Mouse (Mus musculus): ENCODE measurements around the gene 4930470P17Rik.
A peak's percentile ranks its signal among the peaks of the same experiment; 100 is the strongest.
"Not testable (repeated sequence)": the region's sequence is repeated elsewhere in the genome, so short reads cannot be mapped to it uniquely, and the experiment has no call there.

Gene 4930470P17Rik

GRCm38 (mm10) chr2:170601917-170602316, at the start of gene 4930470P17Rik:
Gene 4930470P17Rik, minus strand, starts transcription at chr2:170602017.
- no peak for DNase-seq (ENCODE audit: low spot score)

DNA sequence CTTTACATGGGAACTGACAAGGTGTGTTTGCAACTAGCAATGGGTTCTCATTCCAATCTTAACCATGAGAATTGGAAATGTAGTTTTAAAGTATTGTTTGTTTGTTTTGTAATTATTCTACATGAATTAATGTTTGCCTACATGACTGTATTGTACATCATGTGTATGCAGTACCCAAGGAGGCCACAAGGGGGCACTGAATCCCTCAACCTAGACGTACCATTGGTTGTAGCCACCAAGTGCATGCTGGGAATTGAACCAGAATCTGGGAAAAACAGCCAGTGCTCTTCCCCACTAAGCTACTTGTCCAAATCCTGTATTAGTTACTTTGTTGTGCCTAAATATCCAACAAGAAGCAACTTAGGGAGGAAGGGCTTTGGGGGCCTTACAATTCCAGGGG, 49.7 kb upstream of the 4930470P17Rik start:
- no peak for DNase-seq (ENCODE audit: low spot score)

DNA sequence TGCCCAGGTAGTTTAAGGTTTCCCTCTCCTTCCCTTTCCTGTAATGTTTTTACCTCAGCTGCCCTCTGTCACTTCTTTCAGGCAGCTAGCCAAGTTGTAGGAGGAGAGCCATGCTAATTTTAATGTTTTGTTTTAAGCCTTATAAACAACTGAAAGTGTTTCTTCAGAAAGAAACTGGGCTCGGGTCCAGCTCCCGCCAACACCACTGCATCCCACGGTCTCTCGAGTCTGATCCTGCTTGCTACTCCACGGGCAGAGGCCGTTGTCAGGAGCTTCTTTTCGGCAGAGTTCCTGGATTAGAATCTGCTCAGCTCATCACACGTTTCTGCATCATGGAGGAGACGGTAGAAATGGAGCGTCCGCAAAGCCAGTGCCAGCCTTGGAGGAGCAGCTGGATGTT, 46.7 kb upstream of the 4930470P17Rik start:
- peak; percentile 36 for DNase-seq (ENCODE audit: low spot score)

- DNase-seq (ENCODE audit: low spot score), result no peak
Observed at GRCm38 (mm10) chr2:170646201-170646600, 44.4 kb upstream of the 4930470P17Rik start.

DNA sequence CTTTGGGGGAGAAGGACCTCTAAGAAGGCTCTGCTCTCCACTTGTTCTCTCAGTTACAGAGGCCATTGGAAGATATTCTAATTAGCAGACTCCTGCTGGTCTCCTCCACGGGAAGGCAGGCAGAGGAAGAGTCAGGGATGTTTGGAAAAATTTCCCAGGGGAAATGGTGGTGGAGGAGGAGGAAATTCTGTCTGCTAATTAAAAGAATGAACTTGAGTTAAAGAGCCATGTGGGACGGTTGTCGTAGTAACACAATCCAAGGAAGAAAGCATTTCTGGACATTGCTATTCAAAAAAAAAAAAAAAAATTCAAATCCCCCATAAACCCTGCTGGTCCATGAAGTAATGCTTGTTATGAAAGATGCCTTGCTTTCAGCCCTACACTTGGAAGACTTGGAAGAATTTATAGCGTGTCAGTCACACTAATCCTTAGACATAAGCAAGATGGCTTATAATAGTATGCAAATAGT, 40.6 kb upstream of the 4930470P17Rik start:
- no peak for DNase-seq (ENCODE audit: low spot score)

- DNase-seq (ENCODE audit: low spot score), result no peak
Observed at GRCm38 (mm10) chr2:170640281-170640680, 38.5 kb upstream of the 4930470P17Rik start.

DNA sequence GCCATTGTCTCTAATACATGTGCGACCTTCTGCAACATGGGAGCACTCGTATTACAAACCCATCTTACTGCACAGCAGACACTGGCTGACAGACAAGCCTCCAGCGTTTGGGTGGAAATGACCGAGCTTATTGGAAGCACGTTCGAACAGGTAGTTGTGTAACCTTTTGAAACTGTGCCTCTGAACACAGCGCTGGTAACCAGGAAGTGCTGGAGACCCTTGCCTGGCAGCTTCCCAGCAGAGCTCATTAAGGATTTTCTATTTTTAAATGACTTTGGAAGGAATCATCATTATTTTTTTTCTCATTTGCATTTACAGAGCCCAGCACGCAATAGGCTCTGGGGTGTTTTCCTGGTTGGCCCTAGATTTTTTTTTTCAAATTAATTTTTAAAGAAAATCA, 36.9 kb upstream of the 4930470P17Rik start:
- no peak for DNase-seq (ENCODE audit: low spot score)

DNA sequence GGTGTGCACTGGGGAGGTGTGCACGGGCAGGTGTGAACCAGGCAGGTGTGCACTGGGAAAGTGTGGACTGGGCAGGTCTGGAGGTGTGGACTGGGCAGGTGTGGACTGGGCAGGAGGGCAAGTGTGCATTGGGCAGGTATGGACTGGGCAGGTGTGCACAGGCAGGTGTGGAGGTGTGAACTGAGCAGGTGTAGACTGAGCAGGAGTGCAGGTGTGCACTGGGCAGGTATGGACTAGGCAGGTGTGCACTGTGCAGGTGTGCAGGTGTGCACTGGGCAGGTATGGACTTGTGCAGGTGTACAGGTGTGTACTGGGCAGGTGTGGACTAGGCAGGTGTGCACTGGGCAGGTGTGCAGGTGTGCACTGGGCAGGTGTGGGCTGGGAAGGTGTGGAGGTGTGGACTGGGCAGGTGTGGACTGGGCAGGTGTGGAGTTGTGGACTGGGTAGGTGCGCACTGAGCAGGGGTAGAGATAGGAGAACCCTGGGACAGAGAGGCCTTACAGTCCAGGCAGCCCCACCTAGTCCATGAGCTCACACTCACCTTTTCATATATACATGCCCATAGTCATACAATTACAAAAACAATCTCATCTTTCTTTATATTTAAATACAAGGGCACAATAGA, 31.3 kb upstream of the 4930470P17Rik start:
- no peak for DNase-seq (ENCODE audit: low spot score)

- DNase-seq (ENCODE audit: low spot score), result no peak
Observed at GRCm38 (mm10) chr2:170632386-170632785, 30.6 kb upstream of the 4930470P17Rik start.

GRCm38 (mm10) chr2:170631375-170631774, 29.6 kb upstream of the 4930470P17Rik start:
- no peak for DNase-seq (ENCODE audit: low spot score)

- no peak for DNase-seq (ENCODE audit: low spot score)
Observed at GRCm38 (mm10) chr2:170630553-170630952, 28.7 kb upstream of the 4930470P17Rik start.

DNA sequence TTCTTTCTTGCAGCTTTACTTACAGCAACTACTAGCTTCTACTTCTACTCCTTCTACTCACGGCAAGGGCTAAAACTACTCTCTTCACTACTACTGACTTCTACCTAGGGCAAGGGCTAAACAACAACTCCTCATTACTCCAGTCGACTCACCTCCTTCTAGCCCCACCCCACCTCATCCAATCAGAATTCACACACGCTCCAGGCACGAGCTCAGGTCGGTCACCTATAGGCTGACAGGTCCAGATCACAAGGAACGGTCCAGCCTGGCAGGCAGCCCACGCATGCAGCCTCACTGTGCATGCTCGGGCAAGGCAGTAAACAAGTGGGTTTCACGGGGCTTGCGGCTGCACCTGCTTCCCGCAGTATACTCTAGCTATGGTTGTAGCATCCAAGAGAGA, 26.2 kb upstream of the 4930470P17Rik start:
- not testable (repeated sequence) for DNase-seq (ENCODE audit: low spot score)

DNA sequence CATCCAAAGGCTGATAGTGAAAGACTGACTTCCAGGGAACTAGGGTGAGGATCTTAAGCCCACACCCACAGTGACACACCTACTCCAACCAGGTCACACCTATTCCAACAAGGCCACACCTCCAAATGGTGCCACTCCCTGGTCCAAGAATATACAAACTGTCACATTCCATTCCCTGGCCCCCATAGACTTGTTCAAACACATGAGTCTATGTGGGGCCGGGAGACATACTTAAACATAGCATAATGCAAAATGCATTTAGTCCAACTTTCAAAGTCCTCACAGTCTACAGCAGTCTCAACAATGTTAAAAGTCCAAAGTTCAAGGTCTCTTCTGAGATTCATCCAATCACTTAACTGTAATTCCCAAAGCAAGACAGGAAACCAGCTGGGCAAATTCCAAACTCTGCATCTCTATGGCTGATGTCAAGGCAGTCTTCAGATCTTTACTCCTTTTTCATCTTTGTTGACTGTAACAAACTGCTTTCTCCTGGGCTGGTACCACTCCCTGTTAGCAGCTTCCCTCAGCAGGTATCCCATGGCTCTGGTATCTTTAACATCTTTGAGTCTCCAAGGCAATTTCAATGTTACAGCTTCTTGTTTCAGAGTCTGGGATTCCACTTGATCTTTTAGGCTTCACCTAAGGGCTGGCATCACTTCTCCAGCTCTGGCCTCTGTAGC, 22.5 kb upstream of the 4930470P17Rik start:
- not testable (repeated sequence) for DNase-seq (ENCODE audit: low spot score)

GRCm38 (mm10) chr2:170622985-170623384, 21.2 kb upstream of the 4930470P17Rik start:
- DNase-seq (ENCODE audit: low spot score), result no peak

DNA sequence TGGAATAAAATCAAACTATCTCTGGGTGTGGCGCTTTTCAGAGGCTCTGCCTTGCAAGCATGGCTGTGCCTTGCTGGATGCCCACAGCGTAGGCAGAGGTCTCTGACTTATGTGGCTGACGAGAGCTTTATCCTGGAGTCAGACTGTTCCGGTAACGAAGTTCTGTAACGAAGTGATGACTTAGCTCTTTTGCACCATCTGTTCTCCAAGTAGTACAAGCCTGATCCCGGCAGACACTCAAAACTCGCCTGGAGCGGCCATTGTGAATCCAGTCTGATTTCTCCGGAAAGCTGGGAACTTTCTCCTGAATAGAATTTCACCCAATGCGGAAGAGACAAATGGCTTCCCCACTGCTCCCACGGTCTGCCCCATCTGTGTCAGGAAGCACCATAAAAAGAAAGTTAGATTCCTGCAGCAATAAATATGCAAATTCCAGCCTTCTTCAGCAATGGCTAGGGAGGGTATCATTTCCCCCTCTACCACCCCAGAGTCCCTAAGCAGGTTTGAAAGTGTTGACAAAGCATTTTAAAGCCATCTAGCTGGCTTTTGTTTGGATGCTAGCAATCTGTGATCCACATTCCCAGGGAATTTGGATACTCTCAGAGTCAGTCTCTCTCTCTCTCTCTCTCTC, 17.2 kb upstream of the 4930470P17Rik start:
- DNase-seq (ENCODE audit: low spot score), result no peak

DNA sequence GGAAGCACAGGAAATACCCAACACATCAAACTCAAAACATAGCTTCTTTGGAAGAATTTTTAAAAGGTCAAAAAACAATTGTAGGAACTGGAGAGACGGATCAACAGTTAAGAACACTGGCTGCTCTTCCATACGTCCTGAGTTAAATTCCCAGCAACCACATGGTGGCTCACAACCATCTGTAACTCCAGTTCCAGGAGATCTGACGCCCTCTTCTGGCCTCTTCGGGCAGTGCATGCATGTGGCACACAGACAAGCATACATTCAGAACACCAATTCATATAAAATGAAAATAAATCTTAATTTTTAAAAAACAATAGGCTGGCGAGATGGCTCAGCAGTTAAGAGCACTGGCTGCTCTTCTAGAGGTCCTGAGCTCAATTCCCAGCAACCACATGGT, 10.0 kb upstream of the 4930470P17Rik start:
- DNase-seq (ENCODE audit: low spot score), result not testable (repeated sequence)

- DNase-seq (ENCODE audit: low spot score), result no peak
Observed at GRCm38 (mm10) chr2:170601171-170601570, 646 bp downstream of the 4930470P17Rik start.

DNA sequence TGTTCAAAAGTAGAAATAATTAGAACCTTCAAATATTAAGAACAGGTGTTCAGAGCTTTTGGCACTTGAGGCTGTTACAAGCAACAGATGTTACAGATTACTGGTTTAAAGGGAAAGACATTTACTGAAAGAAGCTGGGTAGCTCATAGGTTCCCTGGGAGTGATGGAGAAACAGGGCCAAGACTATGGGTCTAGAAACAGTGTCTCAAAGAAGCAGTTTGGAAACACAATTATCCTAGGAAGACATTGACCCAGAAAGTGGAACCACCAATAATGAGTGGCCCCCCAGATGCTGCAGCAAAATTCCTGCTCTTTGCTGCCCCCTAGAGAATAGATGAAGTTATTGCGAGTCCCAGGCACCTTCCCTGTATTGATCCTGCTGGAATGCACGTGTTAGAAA, 4.2 kb downstream of the 4930470P17Rik start:
- no peak for DNase-seq (ENCODE audit: low spot score)

DNA sequence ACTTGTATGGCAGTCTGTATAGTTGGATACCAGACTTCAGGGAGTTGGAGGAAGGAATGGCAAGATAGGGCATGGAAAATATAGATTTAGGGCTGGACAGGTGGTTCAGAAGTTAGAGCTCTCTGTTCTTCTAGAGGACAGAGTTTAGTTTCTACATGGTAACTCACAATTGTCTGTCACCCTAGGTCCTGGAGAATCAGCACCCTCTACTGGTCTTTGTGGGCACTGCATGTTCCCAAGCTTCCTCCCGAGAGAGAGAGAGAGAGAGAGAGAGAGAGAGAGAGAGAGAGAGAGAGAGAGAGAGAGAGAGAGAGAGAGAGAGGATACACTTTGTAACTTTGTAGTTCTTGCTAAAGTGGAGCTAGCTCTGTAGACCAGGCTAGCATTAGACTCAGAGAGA, 5.1 kb downstream of the 4930470P17Rik start:
- DNase-seq (ENCODE audit: low spot score), result peak; percentile 12

GRCm38 (mm10) chr2:170592161-170592560, 9.7 kb downstream of the 4930470P17Rik start:
- no peak for DNase-seq (ENCODE audit: low spot score)

GRCm38 (mm10) chr2:170588369-170588900, 13.4 kb downstream of the 4930470P17Rik start:
- DNase-seq (ENCODE audit: low spot score), result no peak

DNA sequence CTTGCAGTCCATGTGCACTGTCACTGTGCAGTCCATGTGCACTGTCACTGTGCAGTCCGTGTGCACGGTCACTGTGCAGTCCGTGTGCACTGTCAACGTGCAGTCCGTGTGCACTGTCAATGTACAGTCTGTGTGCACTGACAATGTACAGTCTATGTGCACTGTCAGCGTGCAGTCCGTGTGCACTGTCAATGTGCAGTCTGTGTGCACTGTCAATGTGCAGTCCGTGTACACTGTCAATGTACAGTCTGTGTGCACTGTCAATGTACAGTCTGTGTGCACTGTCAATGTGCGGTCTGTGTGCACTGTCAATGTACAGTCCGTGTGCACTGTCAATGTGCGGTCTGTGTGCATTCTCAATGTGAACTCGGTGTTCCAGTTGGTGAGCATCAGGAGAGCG, 17.1 kb downstream of the 4930470P17Rik start:
- no peak for DNase-seq (ENCODE audit: low spot score)

DNA sequence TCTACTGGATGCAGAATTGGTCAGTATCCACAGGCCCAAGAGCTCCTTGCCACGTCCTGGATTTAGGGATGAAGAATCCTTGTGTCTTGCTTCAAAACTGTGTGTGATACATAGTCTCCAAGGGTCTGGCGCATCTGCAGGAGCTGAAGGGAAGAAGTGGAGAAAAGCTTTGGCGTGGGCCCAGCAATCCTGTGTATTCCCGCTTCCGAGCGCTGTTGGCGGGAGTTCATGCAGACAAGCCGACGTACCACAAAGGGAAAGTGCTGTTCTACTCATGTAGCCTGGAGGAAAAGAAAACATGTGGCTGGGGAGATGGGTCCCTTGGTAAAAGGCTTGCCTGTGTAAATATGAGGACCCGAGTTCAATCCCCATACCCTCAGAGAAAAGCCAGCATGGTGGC, 22.3 kb downstream of the 4930470P17Rik start:
- DNase-seq (ENCODE audit: low spot score), result no peak
